Mouse (Mus musculus) midbrain, postnatal 0 days (tissue): ENCODE data around the gene Ankrd55. TPM values are rescaled to one million over a fixed set of nuclear protein-coding genes. Genes with fewer than 3 reads are reported as not detected.
"Not testable (repeated sequence)": the region's sequence is repeated elsewhere in the genome, so short reads cannot be mapped to it uniquely, and the experiment has no call there.

Source experiments
- ATAC-seq: fragments of 200-750 bp; cut with Nextera tagmentation; 2 replicates; pipeline ENCODE4 v1.8.0; 2017; ENCODE audit warnings: moderate number of reproducible peaks, mild to moderate bottlenecking, moderate TSS enrichment, moderate library complexity; ENCODE audit not compliant: low FRiP score
- DNase-seq: peaks from one replicate; pipeline ENCODE4 v3.0.0-alpha.2; 2015; ENCODE audit warnings: low spot score
- H3K27ac ChIP-seq: fragments of 300-500 bp; sonication (generic); 2 replicates; pipeline ENCODE4 v1.5.1; 2014; ENCODE audit warnings: low read depth, mild to moderate bottlenecking, low read length, mixed read lengths
- H3K27me3 ChIP-seq: fragments of 300-500 bp; sonication (generic); 2 replicates; pipeline ENCODE4 v1.6.1; 2014; ENCODE audit warnings: low read length, control low read depth, mixed read lengths; ENCODE audit not compliant: insufficient read depth
- H3K36me3 ChIP-seq: fragments of 300-500 bp; sonication (generic); 2 replicates; pipeline ENCODE4 v1.6.1; 2014; ENCODE audit warnings: low read length, control low read depth, mixed read lengths; ENCODE audit not compliant: insufficient read depth
- H3K4me1 ChIP-seq: fragments of 300-500 bp; sonication (generic); 2 replicates; pipeline ENCODE4 v1.6.1; 2014; ENCODE audit warnings: mild to moderate bottlenecking, control low read depth, antibody characterized with exemption, low read length, mixed read lengths; ENCODE audit not compliant: insufficient read depth
- H3K4me2 ChIP-seq: fragments of 300-500 bp; sonication (generic); 2 replicates; pipeline ENCODE4 v1.6.1; 2014; ENCODE audit warnings: low read depth, mild to moderate bottlenecking, low read length, mixed read lengths; ENCODE audit not compliant: poor library complexity, severe bottlenecking
- H3K4me3 ChIP-seq: fragments of 300-500 bp; sonication (generic); 2 replicates; pipeline ENCODE4 v1.5.1; 2014; ENCODE audit warnings: low read depth, mild to moderate bottlenecking, low read length, moderate library complexity
- H3K9ac ChIP-seq: fragments of 300-500 bp; sonication (generic); replicated peaks from 2 replicates; pipeline ENCODE4 v1.6.1; 2014; ENCODE audit warnings: mild to moderate bottlenecking, low read length, moderate library complexity, mixed read lengths; ENCODE audit not compliant: poor library complexity, severe bottlenecking
- H3K9me3 ChIP-seq: fragments of 300-500 bp; sonication (generic); 2 replicates; pipeline ENCODE4 v1.6.1; 2016; ENCODE audit warnings: low read length, control low read depth
- CTCF ChIP-seq: IDR thresholded peaks from 2 replicates; pipeline ENCODE4 v1.5.1; 2016; ENCODE audit warnings: antibody characterized with exemption, mild to moderate bottlenecking
- WGBS: fragments of 180-500 bp; shearing (Covaris S2); extraction: QIAGEN DNeasy Blood & Tissue Kit; methylation state at CpG from one replicate; pipeline ENCODE4 v1.1.7; 2014; 5-methylcytosine and 5-hydroxymethylcytosine counted together
- polyA plus RNA-seq: library from polyadenylated mRNA; unstranded; fragments of >200 nt; fragmentation: Nextera tagmentation; extraction: Ambion mirVana; gene quantifications from 2 replicates; pipeline ENCODE4 v1.2.1, GENCODE M21; 2015
- total RNA-seq: library from RNA; depleted of rRNA; stranded (reverse); fragments of >200 nt; gene quantifications from 2 replicates; pipeline ENCODE4 v1.2.3, GENCODE M21; 2014; rRNA removed

Ankrd55 gene
- total and polyA plus RNA-seq, 2 experiments from 2014 or later, result 10.2 to 21.2 TPM

DNA sequence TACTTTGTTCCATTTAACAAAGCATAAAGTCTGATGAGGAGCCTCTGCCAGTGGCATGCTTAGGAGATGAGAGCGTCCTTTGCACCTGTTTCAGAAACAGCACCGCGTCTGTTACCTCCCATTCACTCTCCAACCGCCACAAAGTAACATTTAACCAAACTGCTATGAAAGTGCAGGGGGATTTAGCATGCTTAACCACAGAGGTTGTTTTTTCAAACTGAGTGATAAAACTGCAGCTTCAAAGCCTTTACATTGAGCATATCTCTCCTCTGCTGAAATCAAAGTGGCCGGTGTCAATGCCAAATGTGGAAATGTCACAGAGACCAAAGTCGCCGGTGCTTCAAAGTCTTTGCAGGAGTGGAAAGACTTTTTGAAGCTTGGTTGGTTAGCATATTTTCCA, 136.4 kb downstream of the Ankrd55 start:
- H3K36me3 ChIP-seq, result no peaks in the 10 kb centered on the region
- 82% methylated on average over 7 of the region's 7 CpGs for WGBS

DNA sequence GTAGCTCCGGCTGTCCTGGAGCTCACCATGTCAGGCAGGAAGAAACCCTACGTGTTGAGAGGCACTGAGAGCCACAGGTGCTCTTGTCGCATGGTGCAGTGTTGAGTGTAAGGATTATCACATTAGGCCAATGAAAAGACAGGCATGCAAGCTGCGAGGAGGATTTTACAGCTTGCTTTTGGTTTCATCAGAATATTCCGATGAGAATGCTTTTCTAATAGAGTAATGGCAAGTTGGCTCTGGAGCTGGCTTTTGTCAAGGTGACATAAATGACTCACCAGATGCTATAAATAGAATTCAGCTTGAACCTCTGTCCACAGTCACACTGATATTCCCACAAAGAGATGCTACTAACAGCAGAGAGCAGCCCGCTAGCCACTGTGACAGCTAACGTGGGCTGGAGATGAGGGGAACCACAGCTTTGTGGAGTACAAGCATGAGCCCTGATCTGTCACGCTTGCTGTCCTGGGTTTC, 137.0 kb downstream of the Ankrd55 start:
- H3K9ac ChIP-seq, result no peak overlapping the region
- no peak overlapping the region for H3K4me3 ChIP-seq
- H3K36me3 ChIP-seq, result no peaks in the 10 kb centered on the region
- no peaks in the 10 kb centered on the region for H3K4me1 ChIP-seq
- ATAC-seq (no peak), DNase-seq (no peak)
- WGBS, result 59% methylated on average over 8 of the region's 8 CpGs
- no peak overlapping the region for H3K4me2 ChIP-seq
- no peaks in the 10 kb centered on the region for H3K27me3 ChIP-seq
- TF ChIP-seq CTCF, result no peak
- H3K9me3 ChIP-seq, result no peaks in the 10 kb centered on the region
- H3K27ac ChIP-seq, result no peak overlapping the region

More for the DNA sequence above, 136.4 kb downstream of the Ankrd55 start:
- ATAC-seq (no peak), DNase-seq (no peak)
- no peak for TF ChIP-seq CTCF
- H3K27ac ChIP-seq, result no peak overlapping the region
- H3K27me3 ChIP-seq, result no peaks in the 10 kb centered on the region
- no peak overlapping the region for H3K4me3 ChIP-seq
- no peak overlapping the region for H3K9ac ChIP-seq
- no peaks in the 10 kb centered on the region for H3K9me3 ChIP-seq
- no peaks in the 10 kb centered on the region for H3K4me1 ChIP-seq
- H3K4me2 ChIP-seq, result no peak overlapping the region

DNA sequence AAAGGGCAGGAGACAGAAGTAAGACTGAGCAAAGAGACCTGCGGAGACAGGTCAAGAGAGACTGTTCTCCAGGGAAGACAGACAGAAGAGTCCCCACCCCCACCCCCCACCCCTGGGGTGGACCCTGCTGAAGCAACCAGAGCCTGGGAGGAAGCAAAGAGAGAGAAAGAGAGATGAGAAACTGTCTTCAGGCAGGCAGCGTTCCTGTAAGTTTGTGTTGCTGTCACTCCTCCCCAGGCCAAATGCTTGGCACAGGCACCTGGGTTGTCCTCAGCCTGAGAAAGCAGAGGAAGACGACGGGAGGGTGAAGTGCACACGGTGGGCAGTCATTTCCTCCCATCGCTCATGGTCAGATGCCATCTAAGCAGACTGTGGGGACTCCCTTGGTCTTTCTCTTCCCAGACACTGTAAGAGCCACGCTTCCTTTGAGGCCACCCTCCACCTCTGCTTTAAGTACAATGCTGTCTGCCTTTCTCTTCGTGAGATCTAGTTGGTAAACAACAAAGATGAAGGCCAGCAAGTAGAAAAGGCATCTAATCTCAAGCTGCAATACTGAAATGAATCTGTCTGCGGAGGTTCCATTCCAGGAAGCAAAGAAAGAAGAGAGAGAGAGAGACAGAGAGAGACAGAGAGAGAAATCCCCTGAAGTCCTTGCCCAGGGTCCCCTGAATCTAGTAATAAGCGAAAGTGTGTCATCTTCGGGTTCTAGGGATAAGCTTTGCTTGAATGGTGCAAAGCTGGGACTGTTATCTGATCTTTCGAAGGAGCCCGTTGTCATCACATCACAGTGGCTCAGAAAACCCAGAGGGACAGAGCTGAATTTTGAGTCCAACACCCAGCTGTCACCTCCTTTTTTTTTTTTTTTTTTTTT, 138.2 kb downstream of the Ankrd55 start:
- H3K4me3 ChIP-seq, result no peak overlapping the region
- no peaks in the 10 kb centered on the region for H3K4me1 ChIP-seq
- no peaks in the 10 kb centered on the region for H3K36me3 ChIP-seq
- no peak overlapping the region for H3K4me2 ChIP-seq
- 78% methylated on average over 13 of the region's 13 CpGs for WGBS
- TF ChIP-seq CTCF, result no peak
- ATAC-seq, result no peak
- no peak for DNase-seq
- H3K9ac ChIP-seq, result no peak overlapping the region
- H3K9me3 ChIP-seq, result no peaks in the 10 kb centered on the region
- no peaks in the 10 kb centered on the region for H3K27me3 ChIP-seq
- H3K27ac ChIP-seq, result no peak overlapping the region

DNA sequence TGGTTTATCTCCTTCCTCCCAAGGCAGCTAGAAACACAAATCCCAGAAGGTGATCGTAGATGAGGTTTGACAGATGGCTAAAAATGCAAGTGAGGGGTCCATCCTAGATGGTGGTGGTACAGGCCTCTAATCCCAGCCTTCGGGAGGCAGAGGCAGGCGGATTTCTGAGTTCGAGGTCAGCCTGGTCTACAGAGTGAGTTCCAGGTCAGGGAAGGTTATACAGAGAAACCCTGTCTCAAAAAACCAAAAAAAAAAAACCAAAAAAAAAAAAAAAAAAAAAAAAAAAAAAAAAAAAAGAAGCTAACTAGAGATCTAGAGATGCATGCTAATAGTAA, 138.9 kb downstream of the Ankrd55 start:
- H3K9me3 ChIP-seq, H3K27me3 ChIP-seq, H3K4me1 ChIP-seq, H3K4me3 ChIP-seq, ATAC-seq, DNase-seq, H3K4me2 ChIP-seq, H3K27ac ChIP-seq, H3K36me3 ChIP-seq, H3K9ac ChIP-seq: not testable (repeated sequence)
- 92% methylated on average over 4 of the region's 4 CpGs for WGBS

DNA sequence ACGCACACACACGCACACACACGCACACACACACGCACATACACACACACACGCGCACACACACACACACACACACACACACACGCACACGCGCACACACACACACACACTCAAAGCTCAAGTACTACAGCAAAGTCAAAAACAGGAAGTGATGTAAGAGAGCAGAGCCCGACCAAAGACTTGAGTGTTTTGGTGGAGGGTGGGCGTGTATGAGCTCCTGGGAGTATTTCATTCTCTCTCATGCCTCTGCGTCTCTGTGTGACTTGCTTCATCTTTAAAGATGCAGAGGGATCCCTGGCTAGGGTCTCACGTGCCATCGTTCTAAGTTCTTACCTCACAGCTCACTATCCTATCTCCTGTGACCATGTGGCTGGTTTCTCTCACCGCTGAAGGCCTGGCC, 139.3 kb downstream of the Ankrd55 start:
- Histone ChIP-seq H3K27me3 (no peaks in the 10 kb centered on the region), H3K9ac (no peak overlapping the region), H3K9me3 (no peaks in the 10 kb centered on the region), H3K36me3 (no peaks in the 10 kb centered on the region), H3K4me2 (no peak overlapping the region), H3K27ac (no peak overlapping the region), H3K4me1 (no peaks in the 10 kb centered on the region), H3K4me3 (no peak overlapping the region)
- ATAC-seq (no peak), DNase-seq (no peak)
- no peak for TF ChIP-seq CTCF
- WGBS, result 93% methylated on average over 15 of the region's 15 CpGs

DNA sequence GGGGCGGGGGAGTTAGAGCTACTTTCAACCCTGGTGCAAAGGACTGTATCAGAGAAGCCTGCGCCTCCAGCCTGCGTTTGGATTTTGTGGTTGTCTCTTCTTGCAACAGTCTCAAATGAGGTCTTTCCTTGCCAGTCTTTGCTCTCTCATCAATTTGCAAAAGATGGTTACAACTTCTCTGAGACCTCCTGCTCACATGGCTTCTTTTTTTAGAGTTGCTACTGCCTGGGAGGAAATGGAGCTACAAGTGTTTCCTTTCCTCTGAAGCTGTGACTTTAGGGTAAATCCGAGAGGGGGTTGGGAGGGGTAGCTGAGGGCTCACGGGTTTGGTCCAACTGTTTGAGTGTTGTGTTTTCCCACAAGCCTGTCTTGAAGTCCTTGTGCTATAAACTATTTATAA, 145.0 kb downstream of the Ankrd55 start:
- WGBS, result 72% methylated on average over 5 of the region's 5 CpGs
- no peak overlapping the region for H3K27ac ChIP-seq
- no peaks in the 10 kb centered on the region for H3K4me1 ChIP-seq
- H3K9me3 ChIP-seq, result no peaks in the 10 kb centered on the region
- TF ChIP-seq CTCF, result no peak
- DNase-seq, result no peak
- no peaks in the 10 kb centered on the region for H3K36me3 ChIP-seq
- no peak for ATAC-seq
- H3K27me3 ChIP-seq, result no peaks in the 10 kb centered on the region
- no peak overlapping the region for H3K4me3 ChIP-seq
- H3K4me2 ChIP-seq, result no peak overlapping the region
- H3K9ac ChIP-seq, result no peak overlapping the region

Other genes with a start within 250 kb of the Ankrd55 start
- 35.8 and 36.1 TPM in 2 replicates for gene Il6st, start 175.6 kb downstream of the Ankrd55 start, total RNA-seq
- gene Il6st, start 175.6 kb downstream of the Ankrd55 start, polyA plus RNA-seq, result 19.6 and 20.5 TPM in 2 replicates